Mouse (Mus musculus): ENCODE measurements around the gene March11.

GRCm38 (mm10) chr15:26308629-26309230 lies at the start of gene March11:
- no peak for TF ChIP-seq CTCF (IDR thresholded peaks at IDR 0.05; ENCODE audit: low read depth)
- no peak for TF ChIP-seq EP300 (optimal IDR thresholded peaks at IDR 0.05)

All from stomach, postnatal 0 days (tissue).